Mouse (Mus musculus): Measurements from ENCODE around the gene Fam20b.

The Fam20b gene

DNA sequence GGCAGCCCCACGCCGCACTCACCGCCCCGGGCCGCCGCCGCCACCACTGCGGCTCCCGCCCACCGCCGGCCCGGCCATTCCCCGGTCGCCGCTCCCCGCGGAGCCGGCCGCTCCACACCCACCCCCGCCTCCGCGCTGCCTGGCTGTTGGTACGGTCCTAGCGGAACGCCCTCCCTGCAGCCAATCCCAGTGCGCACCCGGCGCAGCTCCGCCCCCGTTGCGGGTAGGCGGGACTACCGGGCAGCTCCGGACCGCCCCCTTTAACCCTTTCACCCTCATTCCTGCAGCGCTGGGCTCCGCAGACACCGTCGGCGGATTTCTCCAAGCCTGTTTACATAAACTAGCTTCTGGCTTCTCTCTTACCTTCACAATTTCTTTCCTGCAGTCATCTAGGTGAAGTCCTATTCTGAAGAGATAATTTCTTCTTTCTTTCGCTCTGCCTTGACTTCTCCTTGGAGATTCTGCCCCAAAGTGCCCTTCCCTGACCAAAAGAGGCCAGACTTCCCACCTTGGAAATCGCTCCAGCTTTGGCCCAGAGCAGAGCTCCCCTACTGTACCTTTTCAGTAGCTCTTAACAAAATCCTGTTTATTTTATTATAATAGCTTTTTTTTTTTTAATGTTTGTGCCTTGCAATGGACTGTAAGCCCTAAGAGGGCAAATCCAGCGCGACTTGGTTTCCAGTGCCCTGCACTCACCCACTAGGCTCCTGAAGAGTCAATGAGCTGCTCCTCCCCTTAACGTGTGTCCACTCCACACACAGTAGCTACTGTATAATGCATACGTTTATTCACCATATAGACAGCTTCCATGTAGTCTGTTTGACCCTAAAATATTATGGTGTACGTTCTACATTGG is at the start of gene Fam20b:
Gene Fam20b (minus strand): TSS at position 137 of the 856 bp plus-strand sequence.
- DNase-seq (ENCODE audit: low read depth, low spot score) = peak; percentile 92

GRCm38 (mm10) chr1:156765311-156765710 is 46.4 kb upstream of the Fam20b start:
- no peak for DNase-seq (ENCODE audit: low read depth, low spot score)

DNA sequence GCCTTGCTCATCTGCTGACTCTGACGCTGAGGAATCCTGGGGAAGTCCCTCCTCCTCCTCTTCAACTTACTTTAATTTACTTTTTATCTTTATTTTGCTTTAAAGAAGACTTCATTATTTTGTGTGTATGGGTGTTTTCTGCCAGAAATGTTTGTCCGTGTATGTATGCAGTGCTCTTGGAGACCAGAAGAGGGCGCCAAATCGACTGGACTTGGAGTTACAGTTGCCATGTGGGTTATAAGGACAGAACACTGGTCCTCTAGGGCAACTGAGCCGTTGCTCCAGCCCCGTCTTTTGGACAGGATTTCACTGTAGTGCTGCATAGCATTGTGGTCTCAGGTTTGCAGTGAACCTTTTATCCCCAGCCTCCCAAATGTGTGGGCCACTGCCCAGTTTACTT is 45.7 kb upstream of the Fam20b start:
- DNase-seq (ENCODE audit: low read depth, low spot score) = peak; percentile 71

GRCm38 (mm10) chr1:156763280-156763679 is 44.4 kb upstream of the Fam20b start:
- no peak for DNase-seq (ENCODE audit: low read depth, low spot score)

GRCm38 (mm10) chr1:156761430-156761801 is 42.5 kb upstream of the Fam20b start:
- DNase-seq (ENCODE audit: low read depth, low spot score) = no peak

DNA sequence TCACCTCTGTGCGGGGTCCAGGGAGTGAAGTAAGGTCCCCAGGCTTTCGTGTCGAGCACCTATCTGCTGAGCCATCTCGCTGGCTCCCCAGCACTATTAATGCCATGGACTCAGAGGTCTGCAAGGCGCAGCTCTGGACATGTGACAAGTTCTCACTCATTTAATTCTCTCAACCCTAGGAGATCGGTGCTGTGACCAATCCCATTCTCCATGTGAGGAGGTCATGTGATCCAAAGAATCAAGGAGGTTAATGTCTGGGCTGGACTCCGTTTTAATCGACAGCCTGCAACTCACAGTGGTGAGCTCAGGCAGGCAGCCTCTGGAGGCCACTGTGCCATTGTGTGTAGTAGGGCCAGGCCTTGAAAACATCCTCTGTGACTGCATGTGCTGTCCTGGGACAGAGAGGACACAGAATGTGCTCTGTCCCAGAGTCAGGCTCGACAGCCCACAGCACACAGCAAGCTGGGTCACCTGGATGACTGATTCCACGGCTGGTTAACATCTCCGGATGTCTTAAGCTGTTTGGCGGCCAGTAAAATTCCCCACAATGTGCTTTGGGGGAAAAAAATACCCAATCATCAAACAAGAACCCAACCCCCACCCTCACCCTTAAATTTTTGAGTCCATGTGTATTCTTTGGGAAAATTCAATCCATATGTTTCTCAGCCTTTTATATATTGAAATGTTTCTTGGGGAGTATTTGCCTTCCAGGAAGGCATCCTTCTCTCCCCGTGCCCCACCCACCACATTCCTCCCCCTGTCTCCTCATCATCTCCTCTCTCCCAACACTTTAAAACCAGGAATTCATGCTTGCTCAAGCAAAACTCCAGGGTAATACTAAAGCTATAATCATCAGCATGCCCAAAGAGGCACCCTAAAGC is 41.9 kb upstream of the Fam20b start:
- DNase-seq (ENCODE audit: low read depth, low spot score) = no peak

GRCm38 (mm10) chr1:156758326-156758725 is 39.4 kb upstream of the Fam20b start:
- DNase-seq (ENCODE audit: low read depth, low spot score) = no peak

DNA sequence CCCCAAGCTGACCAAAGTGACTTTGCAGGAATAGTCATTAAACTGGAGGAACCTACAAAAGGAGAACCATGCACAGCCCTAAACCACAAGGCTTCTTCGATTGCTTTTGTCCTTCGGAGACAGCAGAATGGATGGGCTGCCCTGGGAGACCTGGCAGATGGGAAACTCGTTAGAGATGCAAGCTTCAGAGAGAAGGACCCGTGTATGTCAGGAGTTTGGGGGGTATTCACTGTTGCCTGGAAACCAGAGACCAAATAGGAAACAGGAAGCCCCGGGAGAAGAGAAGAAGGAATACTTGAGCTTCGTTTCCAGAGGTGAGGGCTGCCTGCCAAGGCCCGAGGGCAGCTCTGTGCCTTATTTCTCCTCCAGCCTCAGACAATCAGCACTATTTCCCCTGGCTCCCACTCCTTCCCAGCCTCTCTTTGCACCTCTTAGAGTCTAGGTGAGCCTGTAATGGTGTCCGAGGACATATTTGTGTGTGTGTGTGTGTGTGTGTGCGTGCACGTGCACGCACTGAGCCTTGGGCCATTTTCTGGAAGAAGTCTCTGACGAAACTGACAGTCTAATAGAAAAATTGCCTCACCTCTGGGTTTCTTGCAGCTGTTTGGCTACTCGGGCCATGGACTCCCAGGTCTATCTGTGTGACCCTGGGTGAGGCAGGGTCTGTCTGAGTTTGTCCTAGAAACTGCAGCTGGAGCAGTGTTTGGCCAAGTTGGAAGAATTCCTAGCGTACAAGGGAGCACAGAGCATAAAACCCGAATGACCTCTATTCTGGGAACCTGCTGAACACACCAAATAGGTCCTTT is 35.9 kb upstream of the Fam20b start:
- DNase-seq (ENCODE audit: low read depth, low spot score) = no peak

DNA sequence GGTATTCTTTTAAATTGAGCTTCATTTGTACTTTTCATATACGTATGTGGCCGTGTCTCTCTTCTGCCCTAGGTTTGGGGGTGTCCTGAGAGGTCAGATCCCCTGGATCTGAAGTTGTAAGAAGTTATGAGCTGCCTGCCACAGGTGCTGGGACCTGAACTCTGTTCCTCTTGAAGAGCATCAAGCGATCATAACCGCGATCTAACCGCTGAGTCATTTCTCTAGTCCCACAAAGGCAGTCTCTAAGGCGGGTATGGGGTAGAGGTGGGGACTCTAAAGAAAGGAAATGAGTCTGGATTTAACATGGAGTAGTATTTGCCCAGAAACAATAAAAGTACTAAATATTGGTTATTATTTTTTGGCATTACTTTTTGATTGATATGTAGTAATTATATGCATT is 34.1 kb upstream of the Fam20b start:
- peak; percentile 14 for DNase-seq (ENCODE audit: low read depth, low spot score)

GRCm38 (mm10) chr1:156752020-156752724 is 33.3 kb upstream of the Fam20b start:
- peak; percentile 83 for DNase-seq (ENCODE audit: low read depth, low spot score)

GRCm38 (mm10) chr1:156750261-156750660 is 31.4 kb upstream of the Fam20b start:
- DNase-seq (ENCODE audit: low read depth, low spot score) = no peak

DNA sequence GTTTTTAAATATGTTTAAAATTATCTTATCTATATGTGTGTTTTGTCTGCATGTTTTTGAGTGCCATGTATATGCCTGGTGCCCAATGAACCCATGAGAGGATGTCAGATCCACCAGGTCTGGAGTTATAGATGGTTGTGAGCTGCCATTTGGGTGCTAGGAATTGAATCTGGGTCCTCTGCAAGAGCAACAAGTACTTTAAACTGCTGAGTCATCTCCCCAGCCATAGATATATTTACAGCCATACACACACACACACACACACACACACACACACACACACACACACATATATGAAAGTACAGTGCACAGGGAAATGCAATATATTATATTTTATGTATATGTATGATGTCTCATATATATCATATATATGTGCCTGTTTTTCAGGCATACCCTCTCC is 30.2 kb upstream of the Fam20b start:
- DNase-seq (ENCODE audit: low read depth, low spot score) = no peak

DNA sequence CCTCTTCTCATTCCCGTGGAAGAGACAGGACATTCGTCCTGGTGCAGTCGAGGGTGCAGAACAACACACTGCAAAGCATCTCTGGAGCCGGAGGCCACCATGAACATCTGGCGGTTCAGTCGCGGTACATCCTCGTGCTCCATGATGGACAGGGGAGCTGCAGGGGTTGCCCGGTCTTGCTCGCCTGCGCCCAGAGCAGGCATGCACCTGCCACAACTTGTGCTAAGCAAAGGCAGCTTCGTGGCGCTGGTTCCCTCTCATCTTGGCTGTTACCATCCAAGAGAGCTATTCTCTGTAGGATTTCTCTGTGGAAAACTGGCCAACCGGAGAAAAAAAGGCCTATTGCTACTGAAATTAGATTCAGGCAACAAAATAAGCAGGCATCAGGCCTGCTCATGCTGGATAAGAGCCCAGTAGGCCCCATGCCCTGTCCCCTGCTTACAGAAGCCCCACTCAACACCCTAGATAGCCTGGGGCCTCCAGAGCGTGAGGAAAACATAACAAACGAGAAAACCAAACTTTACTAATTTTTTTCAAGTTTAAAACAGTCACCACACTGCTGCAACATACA is 29.6 kb upstream of the Fam20b start:
- no peak for DNase-seq (ENCODE audit: low read depth, low spot score)

GRCm38 (mm10) chr1:156745188-156745810 is 26.4 kb upstream of the Fam20b start:
- no peak for DNase-seq (ENCODE audit: low read depth, low spot score)

DNA sequence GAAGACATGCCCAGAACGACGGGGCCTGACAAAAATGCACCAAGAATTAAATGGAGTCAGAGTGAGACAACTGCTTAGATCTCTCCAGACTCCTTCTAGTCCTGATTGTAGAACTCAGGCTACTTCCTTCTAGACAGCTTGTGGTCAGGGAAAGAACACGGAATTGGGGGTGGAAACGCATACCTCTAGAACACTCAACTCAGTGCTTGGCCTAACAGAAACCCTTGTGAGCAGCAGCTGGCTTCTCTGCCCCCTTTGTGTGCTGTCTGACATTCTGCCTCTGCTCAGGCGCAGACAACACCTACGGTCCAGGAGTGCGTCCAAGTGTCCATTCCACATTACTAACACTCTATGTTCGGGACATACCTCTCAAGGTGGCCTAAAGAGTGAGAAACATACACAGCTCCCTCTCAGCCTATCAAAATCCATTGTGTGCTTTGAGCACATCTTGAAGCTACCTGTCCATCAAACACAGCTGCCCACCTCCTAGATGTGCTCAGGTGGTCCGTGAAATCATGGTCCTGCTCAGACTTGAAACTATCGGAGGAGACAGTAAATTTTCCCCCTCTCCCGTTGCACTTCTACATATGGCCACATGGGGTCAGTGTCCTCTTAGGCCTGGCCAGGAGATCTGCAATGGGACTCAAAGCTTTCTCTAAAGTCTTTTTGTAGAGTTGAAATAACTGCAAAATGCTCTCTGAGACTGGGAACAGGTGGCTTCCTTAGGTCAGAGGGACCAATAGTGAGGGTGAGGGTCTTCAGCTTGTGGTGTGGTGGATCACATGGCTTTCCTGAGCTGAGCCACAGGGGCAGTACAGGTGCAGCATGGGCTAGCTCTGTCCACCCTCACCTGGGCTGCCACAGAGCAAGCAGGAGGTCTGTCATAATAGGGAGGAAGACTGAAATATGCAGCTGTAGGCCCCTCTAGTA is 22.9 kb upstream of the Fam20b start:
- DNase-seq (ENCODE audit: low read depth, low spot score) = peak; percentile 63

DNA sequence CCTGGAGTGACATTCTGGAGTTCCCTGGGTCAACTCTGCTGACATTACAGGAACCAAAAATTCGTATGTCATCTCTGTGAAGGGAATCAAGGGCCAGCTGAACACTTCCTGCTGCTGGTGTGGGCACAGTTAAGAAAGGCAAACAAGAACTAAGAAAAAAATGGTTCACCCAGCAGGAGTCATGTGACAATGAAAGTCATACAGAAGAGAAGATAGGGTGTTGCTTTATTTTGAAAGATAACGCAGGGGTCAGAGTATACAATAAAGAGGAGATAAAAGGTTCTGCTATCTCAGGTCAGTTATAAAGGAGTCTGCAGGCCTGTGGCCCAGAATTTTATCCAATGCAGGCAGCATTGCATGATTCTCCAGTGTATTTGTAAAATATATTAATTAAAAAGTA is 16.9 kb upstream of the Fam20b start:
- no peak for DNase-seq (ENCODE audit: low read depth, low spot score)

- no peak for DNase-seq (ENCODE audit: low read depth, low spot score)
Measured at GRCm38 (mm10) chr1:156734019-156734418, 15.1 kb upstream of the Fam20b start.

DNA sequence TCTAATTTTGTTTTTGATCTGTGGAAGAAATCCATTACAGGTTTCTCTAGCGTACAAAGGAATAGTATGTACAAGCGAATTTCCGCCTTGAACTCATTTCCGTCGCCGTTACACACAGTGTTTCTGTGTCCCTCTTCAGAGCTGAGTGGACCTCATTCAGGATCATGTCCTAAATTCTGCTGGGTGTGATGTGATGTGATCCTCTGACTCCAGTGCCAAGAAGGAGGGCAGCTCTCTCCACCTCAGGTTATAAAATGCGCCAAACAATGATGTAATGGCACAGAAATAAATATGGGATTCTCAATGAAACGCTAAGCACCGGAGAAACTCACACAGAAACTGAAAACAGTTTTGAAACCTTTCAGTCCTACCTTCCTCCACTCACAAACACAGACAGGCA is 14.7 kb upstream of the Fam20b start:
- DNase-seq (ENCODE audit: low read depth, low spot score) = no peak

GRCm38 (mm10) chr1:156732996-156733395 is 14.1 kb upstream of the Fam20b start:
- DNase-seq (ENCODE audit: low read depth, low spot score) = no peak

Data from R1 (cell line).